Mouse (Mus musculus) midbrain, embryonic 13.5 days (tissue): ENCODE measurements at regions not wholly inside any gene's neighbourhood (a gene's known extent, or its start where the extent isn't known, plus 50 kb on each side); places are given as distances from the start of the nearest gene placed in this dataset.

Source experiments
- ATAC-seq: fragments of 200-750 bp; cut with Nextera tagmentation; 2 replicates; pipeline ENCODE4 v1.8.0; 2017; ENCODE audit warnings: mild to moderate bottlenecking, moderate TSS enrichment, moderate library complexity
- H3K27ac ChIP-seq: fragments of 300-500 bp; sonication (generic); 2 replicates; pipeline ENCODE4 v1.5.1; 2015; ENCODE audit warnings: inconsistent platforms, mild to moderate bottlenecking, moderate library complexity
- H3K27me3 ChIP-seq: fragments of 300-500 bp; sonication (generic); 2 replicates; pipeline ENCODE4 v1.6.1; 2015; ENCODE audit warnings: mild to moderate bottlenecking, inconsistent platforms
- H3K36me3 ChIP-seq: fragments of 300-500 bp; sonication (generic); 2 replicates; pipeline ENCODE4 v1.6.1; 2015; ENCODE audit warnings: mild to moderate bottlenecking, inconsistent platforms
- H3K4me1 ChIP-seq: fragments of 300-500 bp; sonication (generic); replicated peaks from 2 replicates; pipeline ENCODE4 v1.6.1; 2015; ENCODE audit warnings: inconsistent platforms
- H3K4me2 ChIP-seq: fragments of 300-500 bp; sonication (generic); replicated peaks from 2 replicates; pipeline ENCODE4 v1.6.1; 2015; ENCODE audit warnings: moderate library complexity, mild to moderate bottlenecking, inconsistent platforms
- H3K4me3 ChIP-seq: fragments of 300-500 bp; sonication (generic); replicated peaks from 2 replicates; pipeline ENCODE4 v1.5.1; 2015; ENCODE audit warnings: mild to moderate bottlenecking, inconsistent platforms
- H3K9ac ChIP-seq: fragments of 300-500 bp; sonication (generic); replicated peaks from 2 replicates; pipeline ENCODE4 v1.6.1; 2015; ENCODE audit warnings: mild to moderate bottlenecking, inconsistent platforms
- H3K9me3 ChIP-seq: fragments of 300-500 bp; sonication (generic); 2 replicates; pipeline ENCODE4 v1.6.1; 2016; ENCODE audit warnings: mild to moderate bottlenecking, inconsistent platforms
- WGBS: fragments of 180-500 bp; shearing (Covaris S2); methylation state at CpG from one replicate; pipeline ENCODE4 v1.1.7; 2015; 5-methylcytosine and 5-hydroxymethylcytosine counted together

DNA sequence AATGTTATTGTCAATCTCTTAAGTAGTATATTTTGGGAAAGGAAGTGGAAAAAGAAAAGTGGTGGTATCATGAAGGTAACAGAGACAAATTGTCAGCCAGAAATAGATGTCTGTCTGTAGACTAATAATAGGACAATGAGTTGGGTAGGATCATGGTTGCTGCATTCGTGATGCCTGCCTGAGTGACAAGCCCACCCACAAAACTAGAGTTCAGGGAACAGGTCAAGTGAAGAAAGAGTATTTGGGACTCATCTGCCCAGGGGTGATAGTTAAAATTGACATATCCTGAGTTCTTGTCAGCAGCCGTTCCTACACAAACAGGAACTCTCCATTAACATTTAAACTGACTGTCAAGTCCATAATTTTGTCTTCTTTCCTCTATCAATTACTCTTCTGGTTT lies 1120.6 kb upstream of the Nr2f1 start:
- no peak for ATAC-seq
- WGBS, result 38% methylated on average over 2 of the region's 2 CpGs
- no peaks in the 10 kb centered on the region for H3K4me1 ChIP-seq
- H3K9me3 ChIP-seq, result no peaks in the 10 kb centered on the region
- no peaks in the 10 kb centered on the region for H3K27me3 ChIP-seq
- H3K36me3 ChIP-seq, result no peaks in the 10 kb centered on the region
- H3K9ac ChIP-seq, result no peak overlapping the region
- no peak overlapping the region for H3K4me3 ChIP-seq
- H3K4me2 ChIP-seq, result no peak overlapping the region
- no peak overlapping the region for H3K27ac ChIP-seq

DNA sequence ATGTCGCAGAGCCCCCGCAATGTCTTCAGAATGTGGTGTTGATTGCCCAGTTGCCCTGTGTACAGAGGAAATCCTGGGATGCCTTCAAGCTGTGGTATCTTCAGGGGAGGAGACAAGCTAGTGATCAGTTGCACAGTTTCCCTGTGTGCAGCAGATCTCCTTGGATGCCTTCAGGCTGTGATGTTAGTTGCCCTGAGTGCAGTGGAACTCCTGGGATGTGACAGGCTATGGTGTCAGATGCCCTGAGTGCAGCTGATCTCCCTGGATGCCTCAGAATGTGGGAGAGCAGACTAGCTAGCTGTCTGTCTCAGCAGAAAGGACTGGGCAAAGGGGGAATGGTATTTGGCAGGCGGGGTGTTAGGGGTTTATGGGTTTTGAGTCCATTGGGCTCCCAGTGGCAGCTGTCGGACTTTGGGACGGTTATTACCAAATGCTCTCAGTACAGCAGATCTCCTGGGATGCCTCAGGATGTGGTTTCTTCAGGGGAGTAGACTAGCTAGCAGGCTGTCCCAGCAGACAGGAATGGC lies 1110.1 kb upstream of the Nr2f1 start:
- Histone ChIP-seq H3K36me3 (no peaks in the 10 kb centered on the region), H3K27ac (no peak overlapping the region), H3K4me3 (no peak overlapping the region), H3K4me2 (no peak overlapping the region), H3K9ac (no peak overlapping the region), H3K27me3 (no peaks in the 10 kb centered on the region), H3K4me1 (no peaks in the 10 kb centered on the region), H3K9me3 (0 out of 2 replicates have a peak, but pooled peaks cover 4% of the 10 kb centered on the region)
- no peak for ATAC-seq
- 89% methylated on average over 5 of the region's 5 CpGs for WGBS

DNA sequence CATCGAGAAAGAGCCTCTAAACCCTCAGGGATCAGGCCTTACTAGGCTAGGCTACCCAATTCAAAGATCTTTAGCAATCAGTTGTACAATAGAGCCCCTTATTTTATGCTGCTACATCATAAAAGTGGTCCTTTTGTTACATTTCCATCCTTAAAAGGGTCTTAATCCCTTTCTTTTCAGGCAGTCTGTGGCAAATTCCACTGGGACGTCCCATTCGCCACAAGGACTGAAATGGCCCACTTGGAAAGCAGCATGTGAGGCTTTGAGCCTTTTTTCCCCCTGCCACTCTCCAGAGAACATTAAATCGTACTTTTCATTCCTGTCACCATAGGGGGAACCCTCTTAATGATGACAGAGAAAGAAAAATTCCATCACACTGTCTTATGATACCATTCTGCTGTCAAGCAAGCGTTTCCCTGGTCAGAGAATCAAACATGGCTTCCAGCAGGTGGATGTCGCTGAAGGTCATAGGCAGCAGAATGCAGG lies 1097.7 kb upstream of the Nr2f1 start:
- Histone ChIP-seq H3K4me2 (no peak overlapping the region; the same call in 1 of the 2 replicates), H3K4me3 (no peak overlapping the region), H3K4me1 (peaks cover 9% of the 10 kb centered on the region; the same call in 1 of the 2 replicates), H3K9ac (no peak overlapping the region), H3K27ac (no peak overlapping the region), H3K36me3 (no peaks in the 10 kb centered on the region), H3K9me3 (no peaks in the 10 kb centered on the region), H3K27me3 (no peaks in the 10 kb centered on the region)
- 8% methylated on average over 6 of the region's 6 CpGs for WGBS
- peak; percentile 91 for ATAC-seq

DNA sequence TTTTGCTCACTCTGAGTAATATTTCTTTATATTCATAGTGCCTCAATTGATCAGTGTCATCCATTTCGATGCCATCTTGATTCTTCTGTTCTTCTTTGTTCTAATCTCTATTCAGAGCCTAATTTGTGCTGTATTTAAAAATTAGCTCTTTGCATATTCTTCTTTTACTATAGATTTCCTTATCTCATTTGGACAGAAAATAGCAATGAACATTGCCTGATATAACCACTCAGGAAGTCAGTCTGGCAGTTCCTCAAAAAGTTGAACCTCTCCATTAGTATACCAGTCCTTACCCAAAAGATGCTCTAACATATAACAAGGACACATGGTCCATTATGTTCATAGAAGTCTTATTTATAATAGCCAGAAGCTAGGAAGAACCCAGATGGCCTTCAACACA lies 1088.5 kb upstream of the Nr2f1 start:
- no peaks in the 10 kb centered on the region for H3K4me1 ChIP-seq
- no peak overlapping the region for H3K9ac ChIP-seq
- 90% methylated on average over 1 of the region's 1 CpGs for WGBS
- H3K9me3 ChIP-seq, result no peaks in the 10 kb centered on the region
- no peak overlapping the region for H3K4me2 ChIP-seq
- H3K27ac ChIP-seq, result no peak overlapping the region
- H3K36me3 ChIP-seq, result no peaks in the 10 kb centered on the region
- H3K27me3 ChIP-seq, result no peaks in the 10 kb centered on the region
- no peak for ATAC-seq
- H3K4me3 ChIP-seq, result no peak overlapping the region

DNA sequence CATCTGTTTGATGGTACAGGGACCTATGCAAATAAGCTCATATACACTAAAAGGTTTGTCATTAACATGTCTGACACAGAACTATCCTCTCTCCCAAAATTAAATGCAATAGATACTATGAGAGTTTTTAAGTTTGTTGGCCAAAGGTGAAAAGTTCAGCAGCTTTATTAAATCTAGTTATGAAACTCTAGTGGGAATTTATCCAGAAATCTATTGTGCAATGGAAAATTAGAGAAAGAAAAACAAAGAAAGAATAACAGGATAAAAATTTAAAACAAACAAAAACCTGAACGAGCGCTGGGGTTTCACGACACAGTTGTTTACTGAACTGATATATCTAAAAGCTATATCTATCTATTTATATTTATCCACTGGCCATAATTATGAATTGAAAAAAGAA lies 1086.6 kb upstream of the Nr2f1 start:
- Histone ChIP-seq H3K4me1 (no peaks in the 10 kb centered on the region), H3K4me2 (no peak overlapping the region), H3K9ac (no peak overlapping the region), H3K36me3 (no peaks in the 10 kb centered on the region), H3K27ac (no peak overlapping the region), H3K9me3 (no peaks in the 10 kb centered on the region), H3K4me3 (no peak overlapping the region), H3K27me3 (no peaks in the 10 kb centered on the region)
- ATAC-seq, result no peak
- 86% methylated on average over 3 of the region's 3 CpGs for WGBS

DNA sequence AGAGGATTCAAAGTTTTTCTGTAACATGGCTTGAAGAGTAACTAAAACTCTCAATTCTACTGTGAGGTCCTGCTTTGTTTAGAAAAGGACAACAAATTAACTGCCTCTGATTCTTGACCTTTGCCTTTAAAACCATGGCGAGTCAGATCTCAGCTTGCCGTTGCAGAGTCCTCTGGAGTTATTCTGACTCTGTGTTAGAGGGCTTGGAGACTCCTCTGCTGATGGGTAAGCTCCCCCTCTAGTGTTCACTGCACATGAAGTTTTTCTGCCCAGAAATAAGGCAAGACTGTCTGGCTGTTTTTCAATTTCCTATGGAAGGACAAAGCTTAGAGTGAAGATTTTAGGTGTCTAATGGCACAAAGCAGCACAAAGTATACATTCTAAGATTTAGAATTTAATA lies 1085.9 kb upstream of the Nr2f1 start:
- Histone ChIP-seq H3K27me3 (no peaks in the 10 kb centered on the region), H3K4me3 (no peak overlapping the region), H3K27ac (no peak overlapping the region), H3K9ac (no peak overlapping the region), H3K36me3 (no peaks in the 10 kb centered on the region), H3K4me1 (no peaks in the 10 kb centered on the region), H3K4me2 (no peak overlapping the region), H3K9me3 (no peaks in the 10 kb centered on the region)
- ATAC-seq, result peak; percentile 73; the same call in 1 of the 2 replicates
- WGBS, result 1% methylated on average over 2 of the region's 2 CpGs

DNA sequence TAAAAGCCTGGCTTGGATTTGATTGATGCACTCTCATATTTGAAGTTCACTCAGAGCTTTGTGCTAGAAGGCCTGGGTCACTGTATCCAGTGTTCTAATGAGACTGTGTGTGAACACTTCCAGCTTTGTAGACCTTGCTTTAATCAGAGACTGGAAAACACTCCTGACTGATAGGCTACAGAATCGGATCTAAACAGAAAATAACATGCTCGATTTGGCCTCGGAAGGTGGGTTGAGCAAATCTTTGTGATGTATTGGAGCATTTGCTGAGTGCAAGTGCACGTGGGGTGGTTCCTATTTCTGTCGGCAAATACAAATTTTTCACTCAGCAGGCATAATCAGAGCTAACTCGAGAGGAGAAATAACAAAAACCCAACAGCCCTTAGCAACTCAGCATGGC lies 1078.2 kb upstream of the Nr2f1 start:
- 25% methylated on average over 6 of the region's 6 CpGs for WGBS
- Histone ChIP-seq H3K27ac (peak overlapping the region; percentile 61), H3K27me3 (no peaks in the 10 kb centered on the region), H3K9me3 (no peaks in the 10 kb centered on the region), H3K4me1 (peaks cover 12% of the 10 kb centered on the region), H3K36me3 (no peaks in the 10 kb centered on the region), H3K4me3 (0 out of 2 replicates have a peak overlapping the region, but pooled peaks have one; percentile 1), H3K9ac (no peak overlapping the region), H3K4me2 (peak overlapping the region; percentile 34)
- peak; percentile 94 for ATAC-seq

DNA sequence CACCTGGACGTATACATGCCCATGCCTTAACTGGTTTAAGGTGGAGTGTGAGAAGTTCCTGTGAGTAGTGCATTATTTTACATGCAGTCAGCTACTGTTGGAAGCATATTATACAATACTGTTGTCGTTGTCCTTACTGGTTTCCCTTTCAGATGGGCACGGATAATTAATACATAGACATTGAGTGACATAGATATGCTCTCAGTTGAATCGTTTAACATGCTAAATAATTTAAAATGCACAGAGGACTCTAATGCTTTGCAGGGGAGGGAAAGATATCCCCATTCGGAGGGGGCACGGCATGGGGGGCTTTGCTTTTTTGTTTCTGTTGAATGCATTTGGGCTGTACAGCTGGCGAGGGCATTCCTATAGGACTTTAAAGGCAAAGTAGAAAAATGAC lies 1077.8 kb upstream of the Nr2f1 start:
- WGBS, result 23% methylated on average over 7 of the region's 7 CpGs
- H3K27ac ChIP-seq, result peak overlapping the region; percentile 61

DNA sequence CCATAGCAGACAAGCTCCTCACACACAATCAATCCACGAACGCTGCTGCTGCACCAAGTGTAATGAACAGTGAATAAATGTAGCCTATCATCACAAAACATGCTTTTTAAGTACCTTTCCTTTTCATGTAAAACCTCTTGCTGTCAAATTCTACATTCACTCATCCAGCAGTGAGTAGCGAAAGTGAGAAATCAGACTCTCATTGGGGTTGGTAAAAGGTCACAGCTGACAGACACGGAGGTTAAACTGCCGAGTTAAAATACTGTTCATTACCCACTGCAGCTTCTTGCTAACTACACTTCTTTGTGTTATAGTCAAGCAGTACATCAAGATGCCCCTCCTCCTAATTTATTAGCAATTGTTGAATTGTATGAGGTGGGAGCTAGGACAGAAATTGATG lies 1055.8 kb upstream of the Nr2f1 start:
- Histone ChIP-seq H3K27ac (no peak overlapping the region), H3K4me2 (no peak overlapping the region), H3K36me3 (no peaks in the 10 kb centered on the region), H3K4me1 (no peaks in the 10 kb centered on the region), H3K9me3 (no peaks in the 10 kb centered on the region), H3K4me3 (no peak overlapping the region), H3K9ac (no peak overlapping the region), H3K27me3 (no peaks in the 10 kb centered on the region)
- no peak for ATAC-seq
- 71% methylated on average over 5 of the region's 5 CpGs for WGBS

More for the DNA sequence above, 1077.8 kb upstream of the Nr2f1 start:
- H3K36me3 ChIP-seq, result no peaks in the 10 kb centered on the region
- H3K4me3 ChIP-seq, result 0 out of 2 replicates have a peak overlapping the region, but pooled peaks have one; percentile 1
- peak overlapping the region; percentile 34 for H3K4me2 ChIP-seq
- no peaks in the 10 kb centered on the region for H3K27me3 ChIP-seq
- no peaks in the 10 kb centered on the region for H3K9me3 ChIP-seq
- peaks cover 12% of the 10 kb centered on the region for H3K4me1 ChIP-seq
- ATAC-seq, result no peak; the same call in 1 of the 2 replicates
- no peak overlapping the region for H3K9ac ChIP-seq

DNA sequence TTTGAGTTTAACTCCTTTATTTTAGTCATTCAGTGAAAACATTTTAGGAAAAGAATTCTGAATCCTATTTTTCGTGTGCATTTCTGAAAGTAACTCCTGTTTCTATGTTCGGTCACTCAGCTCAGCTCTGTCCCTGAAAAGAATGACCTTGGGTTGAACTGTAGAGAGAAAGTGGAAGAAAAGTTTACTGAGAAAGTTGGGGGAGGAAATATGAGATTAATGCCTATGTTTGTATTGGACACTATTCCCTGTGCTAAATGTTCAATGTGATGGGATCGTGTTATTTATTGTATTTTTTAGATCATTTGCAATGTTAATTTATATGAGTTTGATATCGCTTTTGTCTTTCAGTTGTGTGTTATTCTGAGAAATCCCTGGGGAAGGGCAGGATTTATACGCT lies 1052.8 kb upstream of the Nr2f1 start:
- no peak overlapping the region for H3K27ac ChIP-seq
- H3K9me3 ChIP-seq, result no peaks in the 10 kb centered on the region
- no peak overlapping the region for H3K4me3 ChIP-seq
- H3K4me2 ChIP-seq, result no peak overlapping the region
- H3K27me3 ChIP-seq, result no peaks in the 10 kb centered on the region
- no peaks in the 10 kb centered on the region for H3K4me1 ChIP-seq
- WGBS, result 46% methylated on average over 5 of the region's 5 CpGs
- no peak for ATAC-seq
- H3K36me3 ChIP-seq, result no peaks in the 10 kb centered on the region
- H3K9ac ChIP-seq, result no peak overlapping the region

DNA sequence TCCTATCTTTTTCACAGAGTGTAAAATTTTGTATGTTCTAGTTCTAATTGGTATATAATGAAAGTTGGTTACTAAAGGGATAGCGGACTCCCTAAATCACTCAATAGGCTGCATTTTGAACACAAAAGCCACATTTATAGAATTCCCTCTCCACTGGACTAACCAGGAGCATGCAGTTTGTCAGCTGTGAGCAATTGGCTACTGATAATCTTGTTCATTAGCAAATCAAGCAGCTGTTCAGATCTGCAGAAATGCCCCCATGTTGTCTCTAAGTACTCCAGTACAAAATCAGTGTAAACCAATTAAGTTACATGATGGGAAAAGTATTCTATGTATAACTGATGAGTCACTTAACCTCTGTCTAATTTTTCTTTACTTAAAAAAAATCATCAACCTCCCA lies 1051.7 kb upstream of the Nr2f1 start:
- H3K9me3 ChIP-seq, result no peaks in the 10 kb centered on the region
- no peaks in the 10 kb centered on the region for H3K36me3 ChIP-seq
- no peak overlapping the region for H3K4me3 ChIP-seq
- 71% methylated on average over 1 of the region's 1 CpGs for whole genome bisulfite sequencing
- H3K27me3 ChIP-seq, result no peaks in the 10 kb centered on the region
- H3K9ac ChIP-seq, result no peak overlapping the region
- H3K4me2 ChIP-seq, result no peak overlapping the region
- ATAC-seq, result no peak
- H3K4me1 ChIP-seq, result no peaks in the 10 kb centered on the region
- no peak overlapping the region for H3K27ac ChIP-seq
